Mouse (Mus musculus) A20 (cell line): ENCODE measurements at regions not wholly inside any gene's neighbourhood (a gene's known extent, or its start where the extent isn't known, plus 50 kb on each side); places are given as distances from the start of the nearest gene placed in this dataset.

Experiments used
- DNase-seq: peaks from one replicate; pipeline ENCODE4 v3.0.0-alpha.2; 2011; ENCODE audit warnings: low read depth, low spot score

- DNase-seq, result no peak
These were observed 501.8 kb upstream of the Mms22l start for GRCm38 (mm10) chr4:23994261-23994965.

- DNase-seq, result no peak
These were observed 489.8 kb upstream of the Mms22l start for GRCm38 (mm10) chr4:24006257-24006955.

GRCm38 (mm10) chr4:24019178-24020104 is 476.8 kb upstream of the Mms22l start:
- no peak for DNase-seq
